Mouse (Mus musculus) spleen, postnatal 14 days (tissue): Measurements from ENCODE around the gene Fer.

Experiments
- DNase-seq, 2 experiments: peaks; one replicate each; pipeline ENCODE4 v3.0.0; 2021 to 2022; ENCODE audit warnings: low spot score in 2 of 2

Gene Fer

DNA sequence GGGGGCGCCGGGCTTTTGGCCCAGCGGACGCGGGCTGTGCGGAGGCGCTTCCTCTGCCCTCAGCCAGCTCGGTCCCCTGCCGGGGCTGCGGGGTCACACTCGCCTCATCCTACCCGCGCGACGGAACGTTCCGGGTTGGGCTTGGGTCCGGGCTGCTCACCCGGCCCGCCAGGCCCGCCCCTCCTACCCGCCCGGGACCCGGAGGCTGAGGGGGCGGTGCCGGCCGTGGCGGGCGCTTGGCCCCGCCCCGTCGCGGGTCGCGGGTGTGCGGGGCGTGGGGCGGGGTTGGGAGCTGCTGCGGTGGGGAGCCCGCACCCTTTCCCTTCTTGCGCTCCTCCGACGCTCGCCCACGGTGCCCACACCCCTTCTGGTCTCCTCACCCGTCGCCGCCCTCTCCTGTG, 1.3 kb downstream of the Fer start:
- peak in 1 of 2 experiments; percentile 22 for DNase-seq

DNA sequence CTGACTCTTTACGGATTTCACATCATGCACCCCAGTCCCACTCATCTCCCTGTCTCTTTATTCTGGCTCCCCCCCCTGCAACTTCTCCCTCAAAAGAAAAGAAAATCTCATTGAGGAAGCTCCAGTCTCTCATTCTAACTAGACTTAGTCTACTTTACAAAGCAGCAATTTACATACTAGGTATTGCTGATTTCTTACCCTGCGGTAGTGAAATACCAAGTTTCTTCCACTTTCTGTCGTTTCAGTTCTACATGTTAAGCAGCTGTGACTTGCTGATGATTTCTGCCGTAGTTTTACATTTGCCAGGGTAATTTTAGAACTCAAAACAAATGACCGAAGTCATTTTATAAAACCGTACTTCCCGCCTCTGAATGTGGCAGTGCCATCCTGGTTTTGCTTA, 8.9 kb downstream of the Fer start:
- DNase-seq = no peak

DNA sequence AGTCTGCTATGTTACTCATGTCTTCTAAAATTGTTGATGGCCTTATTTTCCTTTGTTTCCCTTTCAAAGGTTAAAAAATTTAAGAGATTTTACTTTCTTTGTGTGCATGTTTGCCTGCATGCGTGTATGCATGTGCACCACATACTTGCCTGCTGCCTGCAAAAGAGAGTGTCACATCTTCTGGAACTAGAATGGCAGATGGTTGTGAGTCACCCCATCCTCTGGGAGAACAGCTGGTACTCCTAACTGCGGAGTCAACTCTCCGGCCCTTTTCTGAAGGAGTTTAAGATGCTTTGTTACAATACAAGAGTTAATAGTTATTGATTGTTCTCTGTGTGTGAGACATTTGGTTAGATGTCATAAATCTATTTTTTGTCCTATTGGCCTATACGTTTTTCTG, 16.0 kb downstream of the Fer start:
- DNase-seq = no peak

DNA sequence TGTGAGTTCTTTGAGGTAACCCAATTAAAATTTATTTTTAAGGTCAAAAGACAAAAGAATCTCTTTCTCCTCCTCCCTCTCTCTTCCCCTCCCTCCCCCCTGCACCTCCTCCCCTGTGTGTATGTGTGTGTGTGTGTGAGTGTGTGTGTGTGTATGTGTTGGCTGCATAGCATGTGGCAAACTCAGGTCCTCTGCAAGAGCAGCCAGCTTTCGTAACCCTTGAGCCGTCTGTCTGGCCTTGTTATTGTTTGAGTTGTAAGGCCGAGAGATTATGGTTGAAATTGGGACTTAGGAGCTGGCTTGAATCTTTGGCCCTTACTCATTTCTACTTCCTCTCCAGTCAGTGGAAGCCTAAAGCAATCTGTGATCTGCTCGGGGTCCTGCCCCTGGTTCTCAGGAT, 17.1 kb downstream of the Fer start:
- no peak for DNase-seq

DNA sequence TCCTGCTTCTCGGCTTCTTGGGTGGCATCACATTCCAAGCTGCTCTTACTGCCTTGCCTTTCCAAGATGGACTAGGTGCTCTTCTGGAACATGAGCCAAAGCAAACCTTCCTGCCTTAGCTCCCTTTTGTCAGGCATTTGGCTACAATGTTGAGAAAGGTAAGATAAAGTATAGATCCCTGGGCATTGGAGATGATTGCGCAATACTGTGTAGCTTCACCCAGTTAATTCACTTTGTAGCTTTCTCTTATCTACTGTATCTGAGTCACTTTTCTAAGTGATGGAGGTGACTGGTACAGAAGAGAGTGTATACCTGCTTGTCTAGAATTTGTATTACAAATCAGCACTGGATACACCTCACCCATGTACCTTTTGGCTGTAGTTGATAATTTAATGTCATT, 24.1 kb downstream of the Fer start:
- no peak for DNase-seq

DNA sequence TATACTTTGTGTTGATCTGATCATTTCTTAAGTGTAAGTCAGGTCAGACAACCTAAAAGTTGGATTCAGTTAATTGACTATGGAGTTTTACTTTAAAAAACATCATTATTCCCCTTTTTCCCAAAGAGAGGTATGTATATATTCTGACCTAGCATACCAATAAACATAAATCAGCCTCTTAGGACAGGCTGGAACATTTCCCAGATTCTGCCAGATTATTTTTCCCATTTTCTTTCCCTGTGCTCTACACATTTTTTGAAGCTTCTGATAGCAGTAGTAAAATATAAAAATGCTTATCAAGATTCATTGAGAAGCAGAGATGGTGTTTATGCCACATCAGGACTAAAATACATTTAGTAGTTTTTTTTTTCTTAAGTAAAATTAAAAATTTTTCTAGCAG, 27.7 kb downstream of the Fer start:
- no peak for DNase-seq

DNA sequence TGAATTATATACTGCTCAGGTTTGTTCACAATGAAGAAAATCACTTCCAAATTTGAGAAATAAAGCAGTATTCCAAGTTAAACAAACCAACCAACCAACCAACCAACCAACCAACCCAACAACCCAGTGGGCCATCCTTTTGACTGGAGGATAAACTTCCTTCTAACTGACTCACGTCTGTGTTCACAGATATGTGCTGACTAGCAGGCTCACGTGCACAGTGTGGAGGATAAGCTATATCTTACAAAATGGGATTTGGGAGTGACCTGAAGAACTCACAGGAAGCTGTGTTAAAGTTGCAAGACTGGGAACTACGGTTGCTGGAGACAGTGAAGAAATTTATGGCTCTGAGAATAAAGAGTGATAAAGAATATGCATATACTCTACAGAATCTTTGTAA, 33.0 kb downstream of the Fer start:
- no peak for DNase-seq

DNA sequence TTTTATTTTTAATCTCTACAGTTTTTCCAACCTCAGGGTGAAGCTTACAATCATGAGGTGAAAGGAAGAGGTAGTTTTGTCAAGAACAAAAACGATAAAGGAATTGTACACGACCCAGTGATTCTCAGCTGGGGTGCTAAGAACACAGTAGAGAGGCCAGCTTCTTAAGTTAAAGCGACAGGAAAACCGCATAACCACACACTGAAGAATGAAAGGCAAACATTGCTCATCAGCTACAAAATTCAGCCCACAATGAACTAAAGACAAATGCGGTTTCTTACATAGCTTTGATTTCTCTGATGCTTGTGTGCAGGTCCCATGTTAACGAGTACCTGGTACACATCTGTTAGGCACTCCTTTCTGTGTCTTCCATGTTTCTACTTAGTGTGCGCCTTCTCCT, 34.2 kb downstream of the Fer start:
- DNase-seq = no peak

DNA sequence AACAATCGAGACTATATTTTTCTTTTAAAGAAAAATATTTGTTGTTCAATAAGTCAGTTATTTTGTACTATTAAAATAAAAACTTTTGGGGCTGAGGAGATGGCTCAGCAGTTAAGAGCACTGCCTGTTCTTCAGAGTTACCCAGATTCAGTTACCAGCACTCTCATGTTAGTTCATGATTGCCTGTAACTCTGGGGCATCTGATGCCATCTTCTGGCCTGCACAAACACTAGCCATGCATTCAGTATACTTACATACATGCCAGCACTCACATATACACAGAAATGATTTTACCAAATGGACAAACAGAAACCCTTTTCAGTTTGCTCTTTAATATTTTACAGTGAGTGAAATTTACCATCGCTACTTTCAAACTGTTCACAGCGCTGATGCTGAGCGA, 46.4 kb downstream of the Fer start:
- DNase-seq = no peak

DNA sequence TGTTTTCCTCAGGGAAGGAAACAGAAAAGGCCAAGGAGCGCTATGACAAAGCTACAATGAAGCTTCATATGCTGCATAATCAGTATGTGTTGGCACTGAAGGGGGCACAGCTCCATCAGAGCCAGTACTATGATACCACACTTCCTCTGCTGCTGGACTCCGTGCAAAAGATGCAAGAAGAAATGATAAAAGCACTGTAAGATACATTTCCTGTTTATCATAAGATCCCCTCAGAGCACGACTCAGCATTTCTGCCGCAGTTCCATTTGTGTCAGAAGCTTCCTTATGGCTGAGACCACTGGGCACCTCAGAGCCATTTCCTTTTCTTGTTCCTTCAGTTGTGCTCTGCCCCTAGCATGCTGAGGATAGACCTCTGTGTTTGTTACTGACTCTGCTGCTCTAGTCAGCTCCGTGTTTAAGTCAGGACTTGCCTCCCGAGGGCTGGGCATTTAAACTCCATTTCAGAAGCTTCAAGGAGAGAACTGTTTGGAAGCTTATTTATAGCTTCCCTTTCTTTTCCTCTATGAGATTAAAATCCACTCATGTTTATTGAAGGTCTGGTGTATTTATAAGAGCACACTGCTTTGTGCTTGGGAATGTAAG, 58.8 kb downstream of the Fer start:
- no peak for DNase-seq

DNA sequence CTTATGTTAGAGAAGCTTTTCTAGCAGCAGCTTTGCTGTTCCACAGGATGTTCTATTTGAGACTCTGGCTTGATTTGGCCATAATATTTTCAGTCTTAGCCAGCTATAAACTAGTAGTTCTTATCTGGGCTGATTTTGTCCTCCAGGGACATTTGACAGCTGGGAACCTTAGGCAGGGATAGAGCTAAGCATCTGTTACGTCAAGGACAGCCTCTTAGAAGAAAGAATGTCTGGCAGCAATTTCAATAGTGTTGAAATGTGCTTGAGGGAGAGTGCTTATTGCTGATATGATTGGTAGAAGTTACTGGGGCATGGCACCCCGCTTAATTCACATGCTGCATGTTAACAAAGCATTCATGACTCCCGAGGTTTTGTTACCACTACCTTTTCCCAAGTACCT, 62.7 kb downstream of the Fer start:
- DNase-seq = no peak

DNA sequence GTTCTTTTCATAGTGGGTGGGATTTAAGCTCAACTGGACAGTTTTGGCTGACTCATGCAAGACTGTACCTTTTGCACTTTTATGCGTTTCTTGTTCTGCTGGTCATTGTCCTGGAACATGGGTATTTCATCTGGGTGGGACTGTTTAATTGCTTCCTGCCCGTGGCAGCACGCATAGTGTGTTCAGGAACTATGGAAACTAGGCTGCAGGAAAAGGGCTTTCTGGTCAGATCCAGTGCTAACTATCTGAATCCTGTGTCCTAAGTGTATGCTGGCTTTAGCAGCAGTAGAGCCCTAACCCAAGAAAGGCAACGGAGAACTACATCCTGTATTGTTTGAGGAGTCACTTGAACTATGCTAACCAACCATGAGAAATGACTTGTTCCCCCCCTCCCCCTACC, 67.8 kb downstream of the Fer start:
- DNase-seq = no peak

DNA sequence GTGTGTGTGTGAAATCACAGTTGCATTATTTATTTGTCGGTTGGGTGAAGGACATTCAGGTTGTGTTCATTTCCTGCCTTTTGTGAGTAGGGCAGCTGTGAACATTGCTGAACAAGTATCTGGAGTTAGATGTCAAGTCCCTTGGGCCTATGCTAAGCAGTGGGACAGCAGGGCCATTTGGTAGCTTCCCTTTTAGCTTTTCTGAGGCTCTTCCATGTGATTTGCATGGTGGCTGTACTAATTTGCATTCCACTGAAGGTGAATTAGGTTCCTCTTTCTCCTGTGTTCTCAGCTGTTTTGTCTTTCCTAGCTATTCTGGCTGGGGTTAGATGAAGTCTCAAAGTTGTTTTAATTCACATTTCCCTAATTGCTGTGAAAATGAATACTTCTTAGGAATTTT, 68.7 kb downstream of the Fer start:
- DNase-seq = peak in 1 of 2 experiments; percentile 13

DNA sequence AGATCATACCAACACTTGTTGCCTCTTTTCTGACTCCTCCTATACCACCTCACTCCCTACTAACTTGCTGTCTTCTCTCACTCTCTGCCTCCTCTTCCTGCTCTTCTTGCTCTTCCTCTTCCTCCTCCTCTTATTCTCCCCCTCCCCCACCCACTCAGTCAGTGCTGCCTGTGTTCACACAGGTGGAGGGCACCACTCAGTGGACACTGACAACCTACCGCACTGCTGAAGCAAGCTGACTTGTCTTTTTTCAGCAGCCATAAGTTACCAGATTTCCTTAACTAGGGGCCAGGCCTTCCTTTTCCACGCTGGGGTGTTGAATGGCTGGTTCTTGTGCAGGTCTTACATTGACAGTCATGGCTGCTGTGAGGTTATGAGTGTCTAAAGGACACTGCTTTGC, 72.5 kb downstream of the Fer start:
- no peak for DNase-seq

DNA sequence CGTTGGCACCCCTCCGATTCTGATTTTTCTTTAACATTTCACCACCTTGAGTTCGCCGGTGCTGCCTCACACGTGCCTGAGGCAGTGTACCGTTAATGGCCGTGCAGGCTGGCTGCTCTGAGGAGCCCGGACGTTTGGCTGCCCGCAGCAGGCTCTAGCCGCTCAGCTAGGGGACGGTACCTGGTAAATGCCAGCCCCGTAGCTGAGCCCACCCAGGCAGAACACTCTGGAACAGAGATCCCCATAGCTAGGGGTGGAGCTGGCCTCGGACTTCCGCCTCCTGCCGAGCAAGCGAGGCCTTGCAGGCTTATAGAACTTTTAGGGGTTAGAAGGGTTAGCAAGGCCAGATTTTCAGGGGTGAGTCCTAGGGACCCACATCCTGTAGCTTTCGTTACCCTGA, 75.0 kb downstream of the Fer start:
- no peak for DNase-seq

DNA sequence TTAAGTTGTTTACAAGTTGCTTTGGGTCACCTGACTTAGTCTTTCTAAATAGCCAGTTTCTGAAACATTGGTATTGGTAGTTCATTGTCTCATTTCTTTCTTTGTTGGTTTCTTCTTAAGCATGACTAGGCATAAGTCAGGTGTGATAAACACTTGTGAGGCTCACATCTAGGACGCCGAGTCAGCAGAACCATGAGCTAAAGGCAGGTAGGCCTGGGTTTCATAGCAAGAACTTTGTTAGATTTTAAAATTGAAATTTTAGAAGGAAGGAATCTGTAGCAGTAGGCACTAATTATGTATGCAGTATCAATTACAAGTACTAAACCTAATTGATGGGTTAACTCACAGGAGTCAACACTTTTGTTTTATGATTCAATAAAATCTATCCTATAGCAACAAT, 83.9 kb downstream of the Fer start:
- no peak for DNase-seq

DNA sequence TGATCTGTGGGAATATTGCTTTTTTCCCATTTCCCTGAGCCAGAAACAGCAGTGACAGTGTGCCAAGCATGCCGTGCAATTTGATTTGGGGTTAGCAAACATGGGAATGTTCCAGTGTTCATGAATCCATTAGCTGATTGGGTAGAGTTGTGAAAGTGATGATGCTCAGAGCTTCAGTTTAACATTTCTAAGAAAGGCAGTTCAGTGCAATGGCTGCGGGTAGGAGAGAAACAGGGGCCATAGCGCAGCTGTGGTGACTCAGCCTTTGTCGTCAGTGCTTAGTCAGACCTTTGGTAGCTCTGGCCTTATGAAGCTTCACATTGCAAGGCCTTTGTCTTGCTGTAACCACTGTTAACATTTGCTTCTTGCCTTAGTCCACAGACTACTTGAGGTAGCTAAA, 85.9 kb downstream of the Fer start:
- no peak for DNase-seq

DNA sequence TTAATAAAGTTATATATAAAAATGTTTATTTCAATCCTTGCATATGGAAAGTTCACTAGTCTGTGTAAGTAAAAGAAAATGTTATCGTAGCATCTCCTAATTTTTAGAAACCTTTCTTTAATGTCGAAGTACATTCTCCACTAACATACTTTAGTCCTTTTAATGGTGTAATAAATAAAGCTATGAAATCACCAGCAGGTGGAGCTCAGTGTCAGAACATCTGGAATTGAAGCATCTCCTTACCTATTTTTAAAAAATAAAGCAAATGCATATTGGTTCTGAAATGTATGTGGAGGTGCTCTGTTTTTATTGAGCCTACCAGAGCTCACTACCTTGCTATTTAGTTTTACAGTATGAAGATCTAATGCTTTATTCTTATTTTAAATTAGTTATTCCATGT, 88.6 kb downstream of the Fer start:
- no peak for DNase-seq

DNA sequence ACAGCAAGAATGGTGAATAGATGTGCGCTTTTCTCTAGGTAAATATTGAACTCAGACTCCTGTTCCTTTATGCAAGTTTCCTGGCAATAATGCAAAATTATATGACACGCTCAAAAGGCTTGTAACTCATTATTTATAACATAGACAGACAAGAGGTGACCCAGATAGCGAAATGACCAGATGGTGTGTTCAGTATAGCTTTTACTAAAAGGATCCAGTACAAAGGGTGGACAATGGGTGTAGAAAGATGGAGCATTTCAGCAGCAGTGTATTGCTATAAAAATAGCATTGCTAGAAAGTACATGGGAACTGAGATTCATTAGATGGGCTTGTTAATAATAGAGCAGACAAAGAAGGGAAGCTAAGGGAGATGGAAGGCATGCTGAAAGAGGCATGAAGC, 104.2 kb downstream of the Fer start:
- no peak for DNase-seq

DNA sequence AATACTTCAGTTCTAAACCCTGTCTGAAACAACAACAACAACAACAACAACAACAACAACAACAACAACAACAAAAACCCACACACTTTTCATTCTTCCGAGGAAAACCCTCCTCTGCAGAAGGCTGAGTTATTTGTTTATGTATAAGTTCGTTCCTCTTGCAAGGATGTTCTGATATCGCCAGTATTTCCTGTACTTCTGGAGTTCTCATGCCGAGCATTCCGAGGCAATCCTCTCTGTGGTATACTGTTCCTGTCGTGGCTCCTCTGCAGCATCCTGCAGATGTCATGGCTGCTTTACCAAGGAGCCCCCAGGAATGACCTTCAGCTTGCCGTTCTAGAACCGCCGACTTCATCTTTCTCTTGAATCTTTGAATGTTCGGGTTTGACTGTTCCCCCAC, 106.6 kb downstream of the Fer start:
- DNase-seq = no peak

DNA sequence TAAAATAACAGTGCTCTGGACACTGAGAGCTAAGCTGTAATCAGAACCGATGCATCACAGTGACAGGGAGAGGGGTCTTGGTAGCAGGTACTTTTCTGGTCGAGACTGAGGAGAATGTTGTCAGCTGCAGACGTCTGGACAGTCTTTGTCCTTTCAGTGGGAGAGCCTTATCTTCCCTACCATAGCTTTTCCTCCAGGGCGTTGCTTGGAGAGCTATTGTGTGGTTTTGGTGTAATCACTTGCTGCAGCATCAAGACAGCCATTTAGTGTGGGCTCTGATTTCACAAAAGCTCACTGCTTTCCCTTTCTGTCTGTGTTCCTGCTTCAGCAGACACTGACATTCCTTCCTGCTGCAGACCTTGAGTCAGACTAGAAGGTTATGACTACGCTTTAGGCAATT, 107.4 kb downstream of the Fer start:
- no peak for DNase-seq

DNA sequence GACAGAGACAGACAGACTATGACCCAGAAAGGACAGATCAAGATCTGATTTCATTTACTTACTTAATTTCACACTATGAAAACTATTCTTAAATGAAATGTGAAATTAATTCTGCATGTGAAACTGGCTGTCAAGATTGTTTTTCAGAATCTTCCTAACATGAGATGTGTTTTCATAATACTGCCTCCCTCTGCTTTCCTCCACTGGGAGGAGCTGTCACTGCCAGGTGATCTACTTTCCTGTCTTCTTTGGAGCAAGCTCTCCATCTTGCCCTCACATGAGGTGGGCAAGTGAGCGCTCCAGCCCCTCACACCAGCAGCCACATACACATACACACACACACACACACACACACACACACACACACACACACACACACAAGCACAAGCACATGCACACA, 108.1 kb downstream of the Fer start:
- DNase-seq = no peak

DNA sequence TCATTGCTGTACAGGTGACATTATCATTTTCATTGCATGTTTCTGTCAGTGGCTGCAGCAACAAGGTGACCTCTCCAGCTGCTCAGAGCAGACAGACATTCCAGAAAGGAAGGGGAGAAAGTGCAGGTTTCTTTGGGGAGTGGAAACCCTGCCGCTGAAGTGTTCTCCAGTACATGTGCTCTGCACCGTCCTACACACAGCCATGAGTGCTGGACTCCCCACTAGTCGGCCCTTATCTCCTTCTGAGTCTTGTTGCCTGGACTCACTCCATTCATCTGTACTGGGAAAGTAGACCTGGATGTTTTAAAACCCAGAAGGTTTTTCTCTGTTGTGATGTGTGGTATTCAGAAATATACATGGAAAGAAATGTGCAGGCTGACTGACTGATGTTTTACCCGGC, 109.3 kb downstream of the Fer start:
- no peak for DNase-seq

DNA sequence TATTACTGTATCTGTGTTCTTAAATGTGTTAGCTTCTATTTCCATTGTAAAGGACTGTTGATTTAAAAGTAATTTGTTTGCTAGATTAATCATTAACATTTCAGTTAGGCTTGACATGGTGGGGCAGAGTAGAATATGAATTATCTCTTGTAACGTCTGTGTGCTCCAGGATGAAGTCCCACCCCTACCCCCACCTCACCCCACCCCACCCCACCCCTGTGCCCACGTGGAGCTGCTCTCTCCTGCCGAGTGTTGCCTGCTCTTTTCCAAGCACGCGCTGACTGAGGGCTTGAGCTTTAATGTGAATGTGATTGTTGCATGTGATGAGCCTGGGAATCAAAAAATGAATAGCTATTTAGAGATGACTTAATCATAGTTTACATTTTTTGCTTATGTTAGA, 110.9 kb downstream of the Fer start:
- DNase-seq = no peak

DNA sequence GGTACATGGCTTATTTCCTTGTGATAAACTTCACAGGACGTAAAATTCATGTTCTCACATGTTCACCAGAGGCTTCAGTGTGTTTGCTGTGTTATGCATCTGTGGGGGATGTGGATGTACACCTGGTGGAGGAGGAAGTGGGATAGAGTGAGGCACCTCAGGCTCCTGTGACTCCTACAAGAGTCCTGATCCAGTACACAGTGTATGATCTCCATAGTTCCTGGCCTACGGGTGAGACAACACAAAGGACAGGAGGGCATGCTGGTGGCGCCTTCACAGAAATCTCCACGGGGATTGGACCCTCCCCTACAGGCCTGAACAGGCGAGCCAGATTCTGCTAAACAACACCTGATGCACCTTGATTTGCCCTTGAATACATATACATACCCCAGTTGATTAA, 111.4 kb downstream of the Fer start:
- no peak for DNase-seq
